Mouse (Mus musculus) cortical plate, adult 2 months (tissue): ENCODE measurements around the gene Olfr821.

ENCODE experiments used
- CTCF ChIP-seq: fragments of 200-500 bp; IDR thresholded peaks from 2 replicates; pipeline ENCODE4 v1.5.1; 2011; ENCODE audit warnings: mild to moderate bottlenecking, control low read depth, low read length; ENCODE audit not compliant: insufficient read depth; ENCODE audit errors: extremely low read depth
- POLR2A ChIP-seq: fragments of 200-500 bp; IDR thresholded peaks from 2 replicates; pipeline ENCODE4 v1.6.1; 2011; ENCODE audit warnings: mild to moderate bottlenecking, low read length, control low read depth; ENCODE audit not compliant: insufficient read depth; ENCODE audit errors: extremely low read depth

- no peak for TF ChIP-seq CTCF
- no peak for TF ChIP-seq POLR2A
Measured at GRCm38 (mm10) chr10:130037096-130037495, 6.9 kb downstream of the Olfr821 start.
